Mouse (Mus musculus) forebrain, embryonic 11.5 days (tissue): Measurements from ENCODE around the gene Repin1. TPM values are rescaled to one million over a fixed set of nuclear protein-coding genes. Genes with fewer than 3 reads are reported as not detected.

ENCODE experiments used
- ATAC-seq: fragments of 200-750 bp; cut with Nextera tagmentation; replicated peaks from 2 replicates; pipeline ENCODE4 v1.8.0; 2017; ENCODE audit warnings: moderate TSS enrichment; ENCODE audit not compliant: low FRiP score
- DNase-seq: peaks from one replicate; pipeline ENCODE4 v3.0.0-alpha.2; 2017; ENCODE audit warnings: low spot score
- H3K27ac ChIP-seq: fragments of 300-500 bp; sonication (generic); 2 replicates; pipeline ENCODE4 v1.5.1; 2014; ENCODE audit warnings: low read depth, low read length
- H3K27me3 ChIP-seq: fragments of 300-500 bp; sonication (generic); 2 replicates; pipeline ENCODE4 v1.6.1; 2014; ENCODE audit warnings: mild to moderate bottlenecking, low read length, mixed read lengths; ENCODE audit not compliant: control insufficient read depth, insufficient read depth
- H3K36me3 ChIP-seq: fragments of 300-500 bp; sonication (generic); 2 replicates; pipeline ENCODE4 v1.6.1; 2014; ENCODE audit warnings: mild to moderate bottlenecking, low read length, moderate library complexity, mixed read lengths; ENCODE audit not compliant: control insufficient read depth, insufficient read depth
- H3K4me1 ChIP-seq: fragments of 300-500 bp; sonication (generic); replicated peaks from 2 replicates; pipeline ENCODE4 v1.6.1; 2014; ENCODE audit warnings: low read length, mixed read lengths; ENCODE audit not compliant: control insufficient read depth, insufficient read depth
- H3K4me2 ChIP-seq: fragments of 300-500 bp; sonication (generic); 2 replicates; pipeline ENCODE4 v1.6.1; 2014; ENCODE audit warnings: low read depth, mild to moderate bottlenecking, low read length, moderate library complexity, mixed read lengths; ENCODE audit not compliant: severe bottlenecking
- H3K4me3 ChIP-seq: fragments of 300-500 bp; sonication (generic); 2 replicates; pipeline ENCODE4 v1.5.1; 2014; ENCODE audit warnings: low read depth, low read length
- H3K9ac ChIP-seq: fragments of 300-500 bp; sonication (generic); 2 replicates; pipeline ENCODE4 v1.6.1; 2014; ENCODE audit warnings: low read length
- H3K9me3 ChIP-seq: fragments of 300-500 bp; sonication (generic); 2 replicates; pipeline ENCODE4 v1.6.1; 2016; ENCODE audit warnings: low read length, mixed read lengths; ENCODE audit not compliant: control insufficient read depth
- WGBS: fragments of 180-500 bp; shearing (Covaris S2); extraction: QIAGEN DNeasy Blood & Tissue Kit; methylation state at CpG from one replicate; pipeline ENCODE4 v1.1.7; 2014; 5-methylcytosine and 5-hydroxymethylcytosine counted together
- polyA plus RNA-seq: library from polyadenylated mRNA; unstranded; fragments of >200 nt; fragmentation: Nextera tagmentation; extraction: Ambion mirVana; gene quantifications from 2 replicates; pipeline ENCODE4 v1.2.1, GENCODE M21; 2014

Repin1 gene
- polyA plus RNA-seq, 1 experiment from 2014 or later = 50.2 TPM

GRCm38 (mm10) chr6:48647611-48648010 is 53.9 kb downstream of the Repin1 start:
- 94% methylated on average over 2 of the region's 2 CpGs for WGBS
- Histone ChIP-seq H3K36me3 (no peaks in the 10 kb centered on the region), H3K27ac (no peak overlapping the region), H3K27me3 (no peaks in the 10 kb centered on the region), H3K4me3 (no peak overlapping the region), H3K4me1 (no peaks in the 10 kb centered on the region), H3K9me3 (no peaks in the 10 kb centered on the region), H3K9ac (no peak overlapping the region), H3K4me2 (no peak overlapping the region)
- DNase-seq = no peak
- ATAC-seq = no peak

Other genes with a start within 250 kb of the Repin1 start
- gene Krba1, start 198.3 kb upstream of the Repin1 start, polyA plus RNA-seq = 23.5 and 23.8 TPM in 2 replicates
- gene Zfp467, start 148.1 kb upstream of the Repin1 start, polyA plus RNA-seq = 17.5 and 19.6 TPM in 2 replicates
- gene Sspo, start 145.7 kb upstream of the Repin1 start, polyA plus RNA-seq = 0.05 and 0.29 TPM in 2 replicates
- gene Atp6v0e2, start 56.3 kb upstream of the Repin1 start, polyA plus RNA-seq = 52.5 and 56.6 TPM in 2 replicates
- 12.6 and 13.7 TPM in 2 replicates for gene Lrrc61, start 39.1 kb upstream of the Repin1 start, polyA plus RNA-seq
- gene Rarres2, start 21.1 kb upstream of the Repin1 start, polyA plus RNA-seq = 0.60 and 0.84 TPM in 2 replicates
- gene Gm45021, start 4.3 kb upstream of the Repin1 start, polyA plus RNA-seq = not detected in 2 replicates
- 0.67 TPM in 1 of 2 replicates, not detected in the other for gene Gm44965, start 58 bp downstream of the Repin1 start, polyA plus RNA-seq
- gene Zfp775, start 8.2 kb downstream of the Repin1 start, polyA plus RNA-seq = 12.7 and 14.2 TPM in 2 replicates
- 0.48 and 0.60 TPM in 2 replicates for gene AI854703, start 32.9 kb downstream of the Repin1 start, polyA plus RNA-seq
- 0.16 and 0.31 TPM in 2 replicates for gene Gimap8, start 53.4 kb downstream of the Repin1 start, polyA plus RNA-seq
- 3.1 and 3.3 TPM in 2 replicates for gene Gimap9, start 82.2 kb downstream of the Repin1 start, polyA plus RNA-seq
- 4.3 and 4.5 TPM in 2 replicates for gene Gimap4, start 90.7 kb downstream of the Repin1 start, polyA plus RNA-seq
- 7.1 and 8.7 TPM in 2 replicates for gene Gimap6, start 114.3 kb downstream of the Repin1 start, polyA plus RNA-seq
- 0.94 TPM in 1 of 2 replicates, not detected in the other for gene Gm28053, start 124.7 kb downstream of the Repin1 start, polyA plus RNA-seq
- gene Gimap7, start 124.7 kb downstream of the Repin1 start, polyA plus RNA-seq = not detected in 2 replicates
- gene Gimap1, start 145.2 kb downstream of the Repin1 start, polyA plus RNA-seq = 5.4 and 6.4 TPM in 2 replicates
- gene Gimap5, start 152.3 kb downstream of the Repin1 start, polyA plus RNA-seq = 0.71 and 1.5 TPM in 2 replicates
- not detected in 2 replicates for gene Gimap3, start 177.0 kb downstream of the Repin1 start, polyA plus RNA-seq
- 15.7 and 18.2 TPM in 2 replicates for gene Tmem176a, start 247.0 kb downstream of the Repin1 start, polyA plus RNA-seq
- gene Tmem176b, start 247.6 kb downstream of the Repin1 start, polyA plus RNA-seq = 50.5 and 51.0 TPM in 2 replicates